Comparison of ENCODE assay signal across 23 mouse cellular contexts in genomic region chr10:69435213-69435612, GRCm38 (mm10). TPM values are rescaled to one million over a fixed set of nuclear protein-coding genes. Genes with fewer than 3 reads are reported as not detected.
DNase-seq lines count a peak whose midpoint lies in the region; ATAC-seq and TF ChIP-seq lines count a peak whose summit lies in the region.
"Had no signal": no experiment of that assay in that cellular context is flagged by ENCODE, and none has a peak within 500 bp of the region (broad histone marks: within the 10 kb centered on the region; RNA-seq: fewer than 3 reads in every experiment).

No protein-coding gene starts in this region.

- 71% methylated on average over 6 of the region's 6 CpGs for WGBS in heart, embryonic 12.5 days
- 78% methylated on average over 6 of the region's 6 CpGs for WGBS in hindbrain, embryonic 11.5 days

- DNase-seq in heart, adult 11 months: peak; percentile 80
- no peak for DNase-seq in heart, adult 8-10 months (ENCODE audit: low spot score)
- peak; percentile 47 for DNase-seq in heart, postnatal 4 days
- peak; percentile 14 for DNase-seq in lung, postnatal 10 days
- no peak for DNase-seq in lung, postnatal 36 days
- DNase-seq in hindbrain, embryonic 11.5 days (ENCODE audit: low spot score): no peak
- DNase-seq: adrenal gland, adult 8-10 months; adrenal gland, postnatal 36 days; cerebellum, adult 9-10 months; cerebellum, postnatal 25 days; gastrocnemius, postnatal 36 days; kidney, adult 9 months had no signal

- no peaks in the 10 kb centered on the region for H3K27me3 ChIP-seq in heart, embryonic 12.5 days (replicated peaks)
- no peaks in the 10 kb centered on the region for H3K27me3 ChIP-seq in myocyte (ENCODE audit: control insufficient read depth, insufficient read depth, insufficient read length)
- H3K27me3 ChIP-seq in hindbrain, embryonic 11.5 days (ENCODE audit: control insufficient read depth, insufficient read depth, low read length): no peaks in the 10 kb centered on the region
- H3K27me3 ChIP-seq: embryonic facial prominence, embryonic 13.5 days; heart, embryonic 15.5 days had no signal

- H3ac ChIP-seq in myocyte (ENCODE audit: control insufficient read depth, insufficient read length): no peak overlapping the region

- no peak for TF ChIP-seq POLR2A in myocyte (IDR thresholded peaks at IDR 0.05; ENCODE audit: insufficient read length, low read depth)

- H3K27ac ChIP-seq in heart, embryonic 12.5 days (ENCODE audit: poor library complexity, severe bottlenecking): no peak overlapping the region
- H3K27ac ChIP-seq in hindbrain, embryonic 11.5 days (ENCODE audit: low read depth, low read length): no peak overlapping the region
- H3K27ac ChIP-seq: embryonic facial prominence, embryonic 13.5 days; forebrain, embryonic 10.5 days; heart, embryonic 15.5 days; hindbrain, embryonic 14.5 days had no signal

- no peak overlapping the region for H3K4me3 ChIP-seq in heart, embryonic 12.5 days
- no peak overlapping the region for H3K4me3 ChIP-seq in myocyte
- no peak overlapping the region for H3K4me3 ChIP-seq in hindbrain, embryonic 11.5 days (ENCODE audit: low read depth, low read length)
- H3K4me3 ChIP-seq: embryonic facial prominence, embryonic 13.5 days; erythroblast, embryonic 14.5 days; forebrain, embryonic 10.5 days; heart, embryonic 15.5 days had no signal

- no peak overlapping the region for H3K9ac ChIP-seq in heart, embryonic 12.5 days
- no peak overlapping the region for H3K9ac ChIP-seq in hindbrain, embryonic 11.5 days (ENCODE audit: low read depth, low read length)
- H3K9ac ChIP-seq: embryonic facial prominence, embryonic 13.5 days; heart, embryonic 15.5 days; hindbrain, embryonic 14.5 days had no signal

- no peaks in the 10 kb centered on the region for H3K36me3 ChIP-seq in heart, embryonic 12.5 days
- no peaks in the 10 kb centered on the region for H3K36me3 ChIP-seq in myocyte (ENCODE audit: control insufficient read depth, insufficient read depth)
- no peaks in the 10 kb centered on the region for H3K36me3 ChIP-seq in hindbrain, embryonic 11.5 days (ENCODE audit: control insufficient read depth, insufficient read depth, low read length)
- H3K36me3 ChIP-seq: embryonic facial prominence, embryonic 13.5 days; forebrain, embryonic 10.5 days; G1E; heart, embryonic 15.5 days had no signal

- no peak overlapping the region for H3K4me2 ChIP-seq in heart, embryonic 12.5 days
- H3K4me2 ChIP-seq in myocyte (ENCODE audit: low read depth): peak overlapping the region; percentile 19
- no peak overlapping the region for H3K4me2 ChIP-seq in hindbrain, embryonic 11.5 days (replicated peaks; ENCODE audit: low read depth, low read length)
- H3K4me2 ChIP-seq: embryonic facial prominence, embryonic 13.5 days; heart, embryonic 15.5 days; hindbrain, embryonic 14.5 days had no signal

- no peaks in the 10 kb centered on the region for H3K9me3 ChIP-seq in heart, embryonic 12.5 days (replicated peaks)
- H3K9me3 ChIP-seq in hindbrain, embryonic 11.5 days (ENCODE audit: control insufficient read depth, low read length): no peaks in the 10 kb centered on the region
- H3K9me3 ChIP-seq: embryonic facial prominence, embryonic 13.5 days; forebrain, embryonic 10.5 days; heart, embryonic 15.5 days had no signal

- ATAC-seq in heart, embryonic 12.5 days (ENCODE audit: insufficient number of reproducible peaks, low FRiP score): no peak
- no peak for ATAC-seq in hindbrain, embryonic 11.5 days (ENCODE audit: low FRiP score)
- ATAC-seq: forebrain, embryonic 14.5 days; intestine, postnatal 0 days had no signal

- H3K4me1 ChIP-seq in heart, embryonic 12.5 days (replicated peaks): no peaks in the 10 kb centered on the region
- no peaks in the 10 kb centered on the region for H3K4me1 ChIP-seq in hindbrain, embryonic 11.5 days (replicated peaks; ENCODE audit: control insufficient read depth, insufficient read depth, low read length)
- H3K4me1 ChIP-seq: forebrain, embryonic 10.5 days; heart, embryonic 15.5 days had no signal

- H3K79me2 ChIP-seq in myocyte (ENCODE audit: control insufficient read depth, insufficient read depth): no peaks in the 10 kb centered on the region

TF ChIP-seq in myocyte, 11 proteins besides CTCF, POLR2A, EP300 and RAD21:
- no peak for TF ChIP-seq SRF (IDR thresholded peaks at IDR 0.05; ENCODE audit: control insufficient read depth, insufficient read length, low read depth)
- peak in 1 of 3 experiments; percentile 26 for TF ChIP-seq MYOG (IDR thresholded peaks at IDR 0.05; ENCODE audit: control insufficient read depth in 1 of 3, insufficient read depth in 1 of 3, insufficient read length in 2 of 3, low read depth in 2 of 3)
- no peak for TF ChIP-seq TCF12 (IDR thresholded peaks at IDR 0.05; ENCODE audit: insufficient read depth, poor library complexity, severe bottlenecking)
- peak in 2 of 3 experiments; percentile 85 to 91 for TF ChIP-seq MYOD1 (IDR thresholded peaks at IDR 0.05; ENCODE audit: control insufficient read depth in 1 of 3, insufficient read length in 2 of 3, low read depth in 2 of 3)
TF ChIP-seq in myocyte: peak in this region for 2.

RNA-seq across cellular contexts. Expression of gene Ank3, which starts 36.6 kb away (rescaled TPM):
- 10 to 100 TPM; 72.9 to 84.4 (median 74.9) TPM for total RNA-seq in heart, adult 8-10 months (2022)
- total RNA-seq in heart, postnatal 4 days (2021): 10 to 100 TPM; 84.2 to 92.8 TPM
- polyA plus RNA-seq in heart, embryonic 12.5 days (2016; fragmentation: Nextera tagmentation; extraction: Ambion mirVana): 61.9 and 65.5 TPM in 2 replicates
- polyA plus RNA-seq in myocyte (2012; fragmentation: generic; extraction: Trizol): 5.5 TPM
- 66.8 and 97.7 TPM in 2 replicates for polyA plus RNA-seq in hindbrain, embryonic 11.5 days (2014; fragmentation: Nextera tagmentation; extraction: Ambion mirVana)
- total RNA-seq: hematopoietic stem cell, adult 5-6 weeks had no signal
- polyA plus RNA-seq: G1E had no signal

Comparison
In these comparisons a context has a peak if more than half of its experiments do, and no peak if none do; other contexts are left out.
1. DNase-seq: peak in heart, adult 11 months (single experiment), heart, postnatal 4 days (single experiment) and lung, postnatal 10 days (single experiment); none in heart, adult 8-10 months (single experiment), lung, postnatal 36 days (single experiment) and hindbrain, embryonic 11.5 days (single experiment).